Mouse (Mus musculus): ENCODE results near the gene Cdc6.
A peak's percentile ranks its signal among the peaks of the same experiment; 100 is the strongest.
"Not testable (repeated sequence)": the region's sequence is repeated elsewhere in the genome, so short reads cannot be mapped to it uniquely, and the experiment has no call there.

The Cdc6 gene

GRCm38 (mm10) chr11:98907063-98907436 is 551 bp upstream of the Cdc6 start:
- no peak for DNase-seq (ENCODE audit: low spot score in 2 of 2)

GRCm38 (mm10) chr11:98909654-98910053 is 2.1 kb downstream of the Cdc6 start:
- DNase-seq (ENCODE audit: low spot score in 2 of 2), result peak in 1 of 2 experiments; percentile 60

GRCm38 (mm10) chr11:98910415-98910814 is 2.8 kb downstream of the Cdc6 start:
- DNase-seq (ENCODE audit: low spot score in 2 of 2), result no peak

- DNase-seq (ENCODE audit: low spot score in 2 of 2), result no peak
Measured at GRCm38 (mm10) chr11:98911498-98911897, 3.9 kb downstream of the Cdc6 start.

GRCm38 (mm10) chr11:98914196-98914595 is 6.6 kb downstream of the Cdc6 start:
- no peak for DNase-seq (ENCODE audit: low spot score in 2 of 2)

GRCm38 (mm10) chr11:98916376-98916775 is 8.8 kb downstream of the Cdc6 start:
- DNase-seq (ENCODE audit: low spot score in 2 of 2), result not testable (repeated sequence)

- no peak for DNase-seq (ENCODE audit: low spot score in 2 of 2)
Measured at GRCm38 (mm10) chr11:98917428-98918005, 9.9 kb downstream of the Cdc6 start.

GRCm38 (mm10) chr11:98918231-98918630 is 10.6 kb downstream of the Cdc6 start:
- DNase-seq (ENCODE audit: low spot score in 2 of 2), result no peak

GRCm38 (mm10) chr11:98919009-98919408 is 11.4 kb downstream of the Cdc6 start:
- no peak for DNase-seq (ENCODE audit: low spot score in 2 of 2)

GRCm38 (mm10) chr11:98921813-98922212 is 14.2 kb downstream of the Cdc6 start:
- DNase-seq (ENCODE audit: low spot score in 2 of 2), result not testable (repeated sequence)

- peak in 1 of 2 experiments; percentile 44 for DNase-seq (ENCODE audit: low spot score in 2 of 2)
Measured at GRCm38 (mm10) chr11:98922307-98922706, 14.7 kb downstream of the Cdc6 start.

GRCm38 (mm10) chr11:98922851-98923711 is 15.5 kb downstream of the Cdc6 start:
- not testable (repeated sequence) for DNase-seq (ENCODE audit: low spot score in 2 of 2)

- no peak for DNase-seq (ENCODE audit: low spot score in 2 of 2)
Measured at GRCm38 (mm10) chr11:98924633-98925175, 17.1 kb downstream of the Cdc6 start.

GRCm38 (mm10) chr11:98925265-98925721 is 17.7 kb downstream of the Cdc6 start:
- no peak for DNase-seq (ENCODE audit: low spot score in 2 of 2)

GRCm38 (mm10) chr11:98925868-98926311 is 18.3 kb downstream of the Cdc6 start:
- no peak for DNase-seq (ENCODE audit: low spot score in 2 of 2)

- DNase-seq (ENCODE audit: low spot score in 2 of 2), result no peak
Measured at GRCm38 (mm10) chr11:98926553-98926952, 19.0 kb downstream of the Cdc6 start.

- DNase-seq (ENCODE audit: low spot score in 2 of 2), result no peak
Measured at GRCm38 (mm10) chr11:98927438-98928076, 20.0 kb downstream of the Cdc6 start, which contains the start of gene Rara. Gene Rara (plus strand): TSS chr11:98927818.

- DNase-seq (ENCODE audit: low spot score in 2 of 2), result no peak
Measured at GRCm38 (mm10) chr11:98928186-98928893, 20.7 kb downstream of the Cdc6 start.

GRCm38 (mm10) chr11:98929503-98929902 is 21.9 kb downstream of the Cdc6 start:
- DNase-seq (ENCODE audit: low spot score in 2 of 2), result no peak

GRCm38 (mm10) chr11:98930127-98930601 is 22.6 kb downstream of the Cdc6 start:
- no peak for DNase-seq (ENCODE audit: low spot score in 2 of 2)

- no peak for DNase-seq (ENCODE audit: low spot score in 2 of 2)
Measured at GRCm38 (mm10) chr11:98930773-98931512, 23.3 kb downstream of the Cdc6 start.
